Mouse (Mus musculus): Measurements from ENCODE around the gene Cdc34b.

Gene Cdc34b

GRCm38 (mm10) chr11:94774887-94775497 lies 33.4 kb downstream of the Cdc34b start:
- TF ChIP-seq GATA4 (IDR thresholded peaks at IDR 0.05; ENCODE audit: insufficient replicate concordance, low read length), result no peak

GRCm38 (mm10) chr11:94782603-94783002 lies 41.0 kb downstream of the Cdc34b start, which contains the start of gene Tmem92:
Gene Tmem92 (minus strand): TSS chr11:94782703.
- no peak for TF ChIP-seq GATA4 (IDR thresholded peaks at IDR 0.05; ENCODE audit: insufficient replicate concordance, low read length)

GRCm38 (mm10) chr11:94785247-94785646 lies 43.7 kb downstream of the Cdc34b start:
- TF ChIP-seq GATA4 (IDR thresholded peaks at IDR 0.05; ENCODE audit: insufficient replicate concordance, low read length), result no peak

GRCm38 (mm10) chr11:94791700-94792099 lies 50.1 kb downstream of the Cdc34b start:
- no peak for TF ChIP-seq GATA4 (IDR thresholded peaks at IDR 0.05; ENCODE audit: insufficient replicate concordance, low read length)
